Mouse (Mus musculus): ENCODE data around the gene Kcna3.

Kcna3 gene

GRCm38 (mm10) chr3:107035521-107036457 lies at the start of gene Kcna3:
TSS of gene Kcna3 (plus strand) at chr3:107036169.
- peak; percentile 72 to 77 for DNase-seq (ENCODE audit: low spot score in 2 of 2)

- DNase-seq (ENCODE audit: low spot score in 2 of 2) = no peak
Observed at GRCm38 (mm10) chr3:106991334-106991733, 44.6 kb upstream of the Kcna3 start.

- no peak for DNase-seq (ENCODE audit: low spot score in 2 of 2)
Observed at GRCm38 (mm10) chr3:106995347-106995746, 40.6 kb upstream of the Kcna3 start.

GRCm38 (mm10) chr3:106996186-106996585 lies 39.8 kb upstream of the Kcna3 start:
- DNase-seq (ENCODE audit: low spot score in 2 of 2) = no peak

GRCm38 (mm10) chr3:106998370-106998769 lies 37.6 kb upstream of the Kcna3 start:
- DNase-seq (ENCODE audit: low spot score in 2 of 2) = no peak

GRCm38 (mm10) chr3:107000165-107000564 lies 35.8 kb upstream of the Kcna3 start:
- no peak for DNase-seq (ENCODE audit: low spot score in 2 of 2)

GRCm38 (mm10) chr3:107002249-107003123 lies 33.5 kb upstream of the Kcna3 start:
- DNase-seq (ENCODE audit: low spot score in 2 of 2) = no peak

- DNase-seq (ENCODE audit: low spot score in 2 of 2) = no peak
Observed at GRCm38 (mm10) chr3:107009329-107010076, 26.5 kb upstream of the Kcna3 start.

- no peak for DNase-seq (ENCODE audit: low spot score in 2 of 2)
Observed at GRCm38 (mm10) chr3:107018286-107018685, 17.7 kb upstream of the Kcna3 start.

- no peak for DNase-seq (ENCODE audit: low spot score in 2 of 2)
Observed at GRCm38 (mm10) chr3:107031547-107031946, 4.4 kb upstream of the Kcna3 start.

- DNase-seq (ENCODE audit: low spot score in 2 of 2) = no peak
Observed at GRCm38 (mm10) chr3:107034776-107035175, 1.2 kb upstream of the Kcna3 start.

- DNase-seq (ENCODE audit: low spot score in 2 of 2) = peak; percentile 20 to 46
Observed at GRCm38 (mm10) chr3:107036458-107037039, 580 bp downstream of the Kcna3 start.

- DNase-seq (ENCODE audit: low spot score in 2 of 2) = peak in 1 of 2 experiments; percentile 23
Observed at GRCm38 (mm10) chr3:107037105-107037504, 1.1 kb downstream of the Kcna3 start.

- DNase-seq (ENCODE audit: low spot score in 2 of 2) = no peak
Observed at GRCm38 (mm10) chr3:107037536-107038155, 1.7 kb downstream of the Kcna3 start.

GRCm38 (mm10) chr3:107038156-107038536 lies 2.2 kb downstream of the Kcna3 start:
- no peak for DNase-seq (ENCODE audit: low spot score in 2 of 2)

GRCm38 (mm10) chr3:107038661-107039223 lies 2.8 kb downstream of the Kcna3 start:
- DNase-seq (ENCODE audit: low spot score in 2 of 2) = peak in 1 of 2 experiments; percentile 44

GRCm38 (mm10) chr3:107039306-107039705 lies 3.3 kb downstream of the Kcna3 start:
- no peak for DNase-seq (ENCODE audit: low spot score in 2 of 2)

GRCm38 (mm10) chr3:107040408-107040807 lies 4.4 kb downstream of the Kcna3 start:
- DNase-seq (ENCODE audit: low spot score in 2 of 2) = no peak

- no peak for DNase-seq (ENCODE audit: low spot score in 2 of 2)
Observed at GRCm38 (mm10) chr3:107041718-107042117, 5.7 kb downstream of the Kcna3 start.

GRCm38 (mm10) chr3:107061468-107061867 lies 25.5 kb downstream of the Kcna3 start:
- DNase-seq (ENCODE audit: low spot score in 2 of 2) = no peak

Data from cerebellum, postnatal 4 days (tissue).